Comparison of ENCODE assay signal across 11 mouse cellular contexts in the genomic region with DNA sequence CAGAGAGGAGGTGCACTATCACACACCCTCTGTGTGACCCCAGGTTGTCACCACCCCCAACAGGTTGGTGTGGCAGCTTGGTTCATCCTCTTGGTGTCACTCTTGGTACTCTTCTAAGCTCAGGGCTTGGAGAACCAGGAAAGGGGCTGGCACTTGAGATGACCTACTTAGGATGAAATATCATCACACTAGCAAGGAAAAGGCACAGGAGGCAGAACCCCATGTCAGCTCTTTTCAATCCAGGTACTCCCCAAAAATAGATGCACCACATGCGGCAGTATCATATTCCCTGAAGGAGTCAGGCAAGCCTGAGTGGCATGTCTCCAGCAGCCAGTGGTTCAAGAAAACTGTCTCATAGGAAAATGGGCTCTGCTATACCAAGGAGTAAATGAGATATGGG. TPM values are rescaled to one million over a fixed set of nuclear protein-coding genes. Genes with fewer than 3 reads are reported as not detected.
DNase-seq lines count a peak whose midpoint lies in the region; ATAC-seq and TF ChIP-seq lines count a peak whose summit lies in the region.
"Had no signal": no experiment of that assay in that cellular context is flagged by ENCODE, and none has a peak within 500 bp of the region (broad histone marks: within the 10 kb centered on the region; RNA-seq: fewer than 3 reads in every experiment).

No protein-coding gene starts in this region.

- CTCF ChIA-PET in Patski (lab: Charles Lee), result interaction anchor here (1.3 to 2.3 kb wide), 4 partner anchors 273 to 299 kb away, joined by 3 to 14 read pairs (median 6); no protein-coding TSS in a partner anchor

- ATAC-seq in Patski, result no peak

- in situ Hi-C loops in Patski (cut with MboI; ENCODE audit: low pct_unique_long_range_greater_than_20kb), result no loop called here

- peaks cover 2% of the 10 kb centered on the region; the same call in 1 of the 2 replicates for H3K4me1 ChIP-seq in olfactory bulb, adult 2 months (ENCODE audit: control insufficient read depth, insufficient read depth, low read length)
- H3K4me1 ChIP-seq: embryonic facial prominence, embryonic 10.5 days had no signal

- intact Hi-C loops in left cerebral cortex, adult 2 months (cut with DNase I), result no loop called here
- intact Hi-C loops in left cerebral cortex, postnatal 4 days (cut with DNase I), result loop anchor here (5.0 kb wide), 1 partner anchor 274 kb away; no protein-coding TSS in a partner anchor

- 38% methylated on average over 1 of the region's 1 CpGs for WGBS in olfactory bulb, adult 2 months

- no peaks in the 10 kb centered on the region for H3K27me3 ChIP-seq in Patski

- no peak for TF ChIP-seq POLR2A in olfactory bulb, adult 2 months (IDR thresholded peaks at IDR 0.05; ENCODE audit: insufficient read depth, low read depth, low read length)

- no peak for DNase-seq in left cerebral cortex, adult 2 months (ENCODE audit: extremely low spot score in 1 of 2, low spot score in 2 of 2)
- DNase-seq in left cerebral cortex, postnatal 4 days, result no peak
- no peak for DNase-seq in Patski (ENCODE audit: low read depth, low spot score)
- peak; percentile 76 for DNase-seq in cerebellum, adult 8-10 months
- DNase-seq in layer of hippocampus, postnatal 14 days (ENCODE audit: low spot score in 2 of 2), result no peak
- no peak for DNase-seq in lung, postnatal 36 days
- DNase-seq in heart, postnatal 4 days, result no peak
- DNase-seq: lung, postnatal 14 days had no signal

- H3K4me3 ChIP-seq in left cerebral cortex, adult 2 months, result no peak overlapping the region
- no peak overlapping the region for H3K4me3 ChIP-seq in olfactory bulb, adult 2 months (ENCODE audit: insufficient read depth, low read depth, low read length)
- H3K4me3 ChIP-seq: embryonic facial prominence, embryonic 10.5 days had no signal

- POLR2A ChIA-PET in Patski (lab: Charles Lee), result no interaction called here

- TF ChIP-seq CTCF in left cerebral cortex, adult 2 months (IDR thresholded peaks at IDR 0.05), result peak; percentile 51
- TF ChIP-seq CTCF in Patski (IDR thresholded peaks at IDR 0.05), result peak; percentile 55
- TF ChIP-seq CTCF in olfactory bulb, adult 2 months (IDR thresholded peaks at IDR 0.05; ENCODE audit: insufficient read depth, low read depth, low read length), result no peak

- no peak overlapping the region for H3K27ac ChIP-seq in left cerebral cortex, adult 2 months
- H3K27ac ChIP-seq in olfactory bulb, adult 2 months (ENCODE audit: insufficient read depth, low read depth, low read length), result peak overlapping the region; percentile 60; the same call in 1 of the 2 replicates
- H3K27ac ChIP-seq: embryonic facial prominence, embryonic 10.5 days; hindbrain, embryonic 14.5 days had no signal

RNA-seq across cellular contexts. Expression of a gene that starts 39.4 kb away (rescaled TPM):
- total RNA-seq in left cerebral cortex, adult 2 months (2021), result 10 to 100 TPM; 81.4 to 82.0 TPM
- 100 to 1,000 TPM; 130 to 133 TPM for total RNA-seq in left cerebral cortex, postnatal 4 days (2021)
- 191 TPM for polyA plus RNA-seq in Patski (2021)
- polyA plus RNA-seq in olfactory bulb, adult 2 months (2012; ENCODE audit: insufficient read depth, insufficient read length, low replicate concordance, missing spikeins), result not detected in 2 replicates
- total RNA-seq in layer of hippocampus, postnatal 14 days (2021), result 100 to 1,000 TPM; 122 to 130 TPM
- total RNA-seq in heart, postnatal 4 days (2021), result 100 to 1,000 TPM; 116 to 121 TPM
